Mouse (Mus musculus) neural tube, embryonic 12.5 days (tissue): ENCODE measurements at regions not wholly inside any gene's neighbourhood (a gene's known extent, or its start where the extent isn't known, plus 50 kb on each side); places are given as distances from the start of the nearest gene placed in this dataset.
"Not testable (repeated sequence)": the region's sequence is repeated elsewhere in the genome, so short reads cannot be mapped to it uniquely, and the experiment has no call there.

ENCODE experiments used
- ATAC-seq: fragments of 200-750 bp; cut with Nextera tagmentation; 2 replicates; pipeline ENCODE4 v1.8.0; 2017; ENCODE audit warnings: low read depth, mild to moderate bottlenecking, moderate TSS enrichment, moderate library complexity; ENCODE audit not compliant: low FRiP score
- H3K27ac ChIP-seq: fragments of 300-500 bp; sonication (generic); 2 replicates; pipeline ENCODE4 v1.5.1; 2016
- H3K27me3 ChIP-seq: fragments of 300-500 bp; sonication (generic); replicated peaks from 2 replicates; pipeline ENCODE4 v1.6.1; 2016; ENCODE audit warnings: mild to moderate bottlenecking
- H3K36me3 ChIP-seq: fragments of 300-500 bp; sonication (generic); 2 replicates; pipeline ENCODE4 v1.6.1; 2016; ENCODE audit warnings: mild to moderate bottlenecking
- H3K4me1 ChIP-seq: fragments of 300-500 bp; sonication (generic); 2 replicates; pipeline ENCODE4 v1.6.1; 2016
- H3K4me2 ChIP-seq: fragments of 300-500 bp; sonication (generic); replicated peaks from 2 replicates; pipeline ENCODE4 v1.6.1; 2016; ENCODE audit warnings: mild to moderate bottlenecking
- H3K4me3 ChIP-seq: fragments of 300-500 bp; sonication (generic); 2 replicates; pipeline ENCODE4 v1.5.1; 2016
- H3K9ac ChIP-seq: fragments of 300-500 bp; sonication (generic); 2 replicates; pipeline ENCODE4 v1.6.1; 2016; ENCODE audit warnings: mild to moderate bottlenecking
- H3K9me3 ChIP-seq: fragments of 300-500 bp; sonication (generic); 2 replicates; pipeline ENCODE4 v1.6.1; 2016; ENCODE audit warnings: mild to moderate bottlenecking
- WGBS: fragments of 180-500 bp; shearing (Covaris S2); methylation state at CpG from one replicate; pipeline ENCODE4 v1.1.7; 2016; 5-methylcytosine and 5-hydroxymethylcytosine counted together

GRCm38 (mm10) chr1:78588036-78588435, 69.6 kb upstream of the Acsl3 start:
- 85% methylated on average over 11 of the region's 11 CpGs for WGBS
- no peaks in the 10 kb centered on the region for H3K27me3 ChIP-seq
- ATAC-seq = no peak
- H3K4me3 ChIP-seq = no peak overlapping the region
- H3K4me1 ChIP-seq = no peaks in the 10 kb centered on the region
- no peaks in the 10 kb centered on the region for H3K36me3 ChIP-seq
- no peaks in the 10 kb centered on the region for H3K9me3 ChIP-seq
- no peak overlapping the region for H3K9ac ChIP-seq
- H3K27ac ChIP-seq = no peak overlapping the region
- H3K4me2 ChIP-seq = no peak overlapping the region

GRCm38 (mm10) chr1:78588660-78589059, 69.0 kb upstream of the Acsl3 start:
- not testable (repeated sequence) for H3K9ac ChIP-seq, H3K4me3 ChIP-seq, H3K27ac ChIP-seq, H3K36me3 ChIP-seq, H3K4me1 ChIP-seq, H3K9me3 ChIP-seq, H3K4me2 ChIP-seq, H3K27me3 ChIP-seq
- WGBS = 36% methylated on average over 1 of the region's 1 CpGs
- peak; percentile 61; the same call in 1 of the 2 replicates for ATAC-seq

DNA sequence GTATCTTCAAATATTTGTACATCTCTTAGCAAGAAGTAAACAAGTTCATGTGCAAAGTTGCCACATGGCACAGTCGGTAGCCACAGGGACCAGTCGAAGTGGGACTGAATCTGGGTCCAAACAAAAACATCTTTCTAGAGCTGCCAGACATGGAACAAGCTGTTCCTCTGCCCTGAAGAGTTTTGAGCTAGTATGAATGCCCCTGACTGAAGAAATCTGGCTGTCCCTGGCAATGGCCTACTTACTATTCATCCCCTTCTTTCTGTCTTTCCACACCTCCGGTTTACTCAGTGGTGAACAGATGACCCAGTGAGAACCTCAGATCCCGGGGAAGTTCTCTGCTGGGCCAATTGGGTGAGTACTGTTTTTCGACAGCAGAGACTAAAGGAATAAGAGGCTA, 67.1 kb upstream of the Acsl3 start:
- Histone ChIP-seq H3K27ac (no peak overlapping the region), H3K27me3 (no peaks in the 10 kb centered on the region), H3K9ac (no peak overlapping the region), H3K36me3 (no peaks in the 10 kb centered on the region), H3K4me3 (no peak overlapping the region), H3K9me3 (no peaks in the 10 kb centered on the region), H3K4me2 (no peak overlapping the region), H3K4me1 (no peaks in the 10 kb centered on the region)
- 87% methylated on average over 5 of the region's 5 CpGs for WGBS
- ATAC-seq = no peak

GRCm38 (mm10) chr1:78593927-78594641, 63.5 kb upstream of the Acsl3 start:
- WGBS = 86% methylated on average over 14 of the region's 14 CpGs
- Histone ChIP-seq H3K4me2 (no peak overlapping the region), H3K9me3 (no peaks in the 10 kb centered on the region), H3K27me3 (no peaks in the 10 kb centered on the region), H3K27ac (no peak overlapping the region), H3K36me3 (no peaks in the 10 kb centered on the region), H3K4me1 (no peaks in the 10 kb centered on the region), H3K4me3 (no peak overlapping the region), H3K9ac (no peak overlapping the region)
- ATAC-seq = no peak

DNA sequence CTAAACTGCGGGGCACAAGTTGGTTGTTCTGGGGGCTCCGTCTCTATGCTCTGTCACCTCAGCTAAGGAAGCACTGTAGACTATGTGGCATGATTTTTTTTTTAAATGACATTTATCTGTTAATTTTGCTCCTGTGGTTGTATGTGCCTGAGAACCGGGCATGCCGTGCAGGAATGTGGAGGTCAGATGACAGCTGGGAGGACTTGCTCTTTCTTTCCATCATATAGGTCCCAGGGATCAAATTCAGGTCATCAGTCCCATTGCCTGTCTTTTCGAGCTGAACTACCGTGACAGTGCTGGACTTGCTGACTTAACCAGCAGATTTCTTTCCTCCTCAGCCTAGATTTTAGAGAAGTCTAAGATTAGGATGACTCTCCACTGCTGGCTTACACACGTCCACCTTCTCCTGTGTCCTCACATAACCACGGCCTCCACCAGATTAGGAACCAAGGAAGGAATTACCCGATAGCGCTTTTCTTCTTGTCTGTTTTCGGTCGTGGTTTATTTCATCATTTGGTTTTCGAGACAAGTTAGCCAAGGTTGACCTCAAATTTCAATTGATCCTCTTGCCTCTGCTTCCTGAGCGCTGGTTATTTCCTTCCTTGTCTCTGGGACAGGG, 62.0 kb upstream of the Acsl3 start:
- Histone ChIP-seq H3K4me1 (no peaks in the 10 kb centered on the region), H3K4me2 (no peak overlapping the region), H3K27me3 (no peaks in the 10 kb centered on the region), H3K9ac (no peak overlapping the region), H3K4me3 (no peak overlapping the region), H3K36me3 (no peaks in the 10 kb centered on the region), H3K27ac (no peak overlapping the region), H3K9me3 (no peaks in the 10 kb centered on the region)
- ATAC-seq = no peak
- 81% methylated on average over 14 of the region's 14 CpGs for WGBS

DNA sequence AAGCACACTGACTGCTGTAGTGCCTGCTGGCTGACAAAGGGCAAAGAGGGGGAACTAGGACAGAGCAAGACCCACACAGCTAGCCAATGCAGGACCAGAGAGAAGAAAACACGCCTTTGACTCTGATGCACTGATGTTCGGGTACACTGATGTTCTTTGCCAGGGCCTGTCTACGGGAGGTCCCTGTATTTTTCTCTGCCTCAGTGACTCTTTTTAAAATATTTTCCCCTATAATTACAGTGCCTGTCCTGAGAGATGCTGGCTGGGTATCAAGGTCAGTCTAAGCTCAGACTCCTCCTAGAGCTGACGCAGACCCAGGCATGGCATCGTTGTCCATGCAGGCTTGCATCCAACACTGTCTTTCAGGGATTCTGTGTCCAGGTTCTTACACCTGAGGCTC, 59.1 kb upstream of the Acsl3 start:
- Histone ChIP-seq H3K9ac (no peak overlapping the region), H3K27ac (no peak overlapping the region), H3K4me1 (no peaks in the 10 kb centered on the region), H3K9me3 (no peaks in the 10 kb centered on the region), H3K4me3 (no peak overlapping the region), H3K27me3 (no peaks in the 10 kb centered on the region), H3K36me3 (no peaks in the 10 kb centered on the region), H3K4me2 (no peak overlapping the region)
- whole genome bisulfite sequencing = 81% methylated on average over 5 of the region's 5 CpGs
- ATAC-seq = no peak

GRCm38 (mm10) chr1:78600666-78601065, 57.0 kb upstream of the Acsl3 start:
- H3K9ac ChIP-seq = no peak overlapping the region
- H3K4me1 ChIP-seq = no peaks in the 10 kb centered on the region
- ATAC-seq = no peak
- H3K4me2 ChIP-seq = no peak overlapping the region
- WGBS = 3% methylated on average over 1 of the region's 1 CpGs
- H3K27me3 ChIP-seq = no peaks in the 10 kb centered on the region
- no peaks in the 10 kb centered on the region for H3K9me3 ChIP-seq
- no peak overlapping the region for H3K4me3 ChIP-seq
- H3K27ac ChIP-seq = no peak overlapping the region
- no peaks in the 10 kb centered on the region for H3K36me3 ChIP-seq

- Histone ChIP-seq H3K4me3 (no peak overlapping the region), H3K4me1 (no peaks in the 10 kb centered on the region), H3K9me3 (no peaks in the 10 kb centered on the region), H3K4me2 (no peak overlapping the region), H3K27me3 (no peaks in the 10 kb centered on the region), H3K9ac (no peak overlapping the region), H3K27ac (no peak overlapping the region), H3K36me3 (no peaks in the 10 kb centered on the region)
- 12% methylated on average over 3 of the region's 3 CpGs for WGBS
- ATAC-seq = no peak
Observed at GRCm38 (mm10) chr1:78601568-78601967, 56.1 kb upstream of the Acsl3 start.

- Histone ChIP-seq H3K9ac (no peak overlapping the region), H3K4me1 (no peaks in the 10 kb centered on the region), H3K27me3 (no peaks in the 10 kb centered on the region), H3K27ac (no peak overlapping the region), H3K4me2 (no peak overlapping the region), H3K4me3 (no peak overlapping the region), H3K9me3 (no peaks in the 10 kb centered on the region), H3K36me3 (no peaks in the 10 kb centered on the region)
- WGBS = 0% methylated on average over 3 of the region's 3 CpGs
- no peak for ATAC-seq
Observed at GRCm38 (mm10) chr1:78602039-78602438, 55.6 kb upstream of the Acsl3 start.

DNA sequence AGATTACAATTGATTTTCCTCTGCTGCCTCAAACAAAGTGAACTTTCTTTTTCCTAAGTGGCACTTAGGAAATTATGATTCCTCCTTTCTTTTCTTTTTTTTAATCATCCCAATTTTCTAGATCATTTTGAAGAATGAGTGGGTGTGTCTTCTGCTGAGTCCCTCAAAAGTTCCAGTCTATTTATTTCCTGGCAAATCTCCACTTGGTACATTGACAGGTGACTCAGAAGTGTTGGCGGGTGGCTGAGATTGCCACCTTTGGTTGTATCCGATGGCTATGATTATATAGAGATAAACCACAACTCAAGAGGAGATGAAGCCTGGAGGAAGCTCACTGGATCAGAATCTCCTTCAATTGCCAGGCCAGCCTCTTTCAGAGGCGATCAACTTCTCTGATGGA, 54.7 kb upstream of the Acsl3 start:
- H3K9me3 ChIP-seq = no peaks in the 10 kb centered on the region
- ATAC-seq = no peak
- H3K27ac ChIP-seq = no peak overlapping the region
- no peaks in the 10 kb centered on the region for H3K36me3 ChIP-seq
- H3K4me1 ChIP-seq = no peaks in the 10 kb centered on the region
- 94% methylated on average over 3 of the region's 3 CpGs for WGBS
- H3K4me2 ChIP-seq = no peak overlapping the region
- no peak overlapping the region for H3K9ac ChIP-seq
- no peaks in the 10 kb centered on the region for H3K27me3 ChIP-seq
- H3K4me3 ChIP-seq = no peak overlapping the region

DNA sequence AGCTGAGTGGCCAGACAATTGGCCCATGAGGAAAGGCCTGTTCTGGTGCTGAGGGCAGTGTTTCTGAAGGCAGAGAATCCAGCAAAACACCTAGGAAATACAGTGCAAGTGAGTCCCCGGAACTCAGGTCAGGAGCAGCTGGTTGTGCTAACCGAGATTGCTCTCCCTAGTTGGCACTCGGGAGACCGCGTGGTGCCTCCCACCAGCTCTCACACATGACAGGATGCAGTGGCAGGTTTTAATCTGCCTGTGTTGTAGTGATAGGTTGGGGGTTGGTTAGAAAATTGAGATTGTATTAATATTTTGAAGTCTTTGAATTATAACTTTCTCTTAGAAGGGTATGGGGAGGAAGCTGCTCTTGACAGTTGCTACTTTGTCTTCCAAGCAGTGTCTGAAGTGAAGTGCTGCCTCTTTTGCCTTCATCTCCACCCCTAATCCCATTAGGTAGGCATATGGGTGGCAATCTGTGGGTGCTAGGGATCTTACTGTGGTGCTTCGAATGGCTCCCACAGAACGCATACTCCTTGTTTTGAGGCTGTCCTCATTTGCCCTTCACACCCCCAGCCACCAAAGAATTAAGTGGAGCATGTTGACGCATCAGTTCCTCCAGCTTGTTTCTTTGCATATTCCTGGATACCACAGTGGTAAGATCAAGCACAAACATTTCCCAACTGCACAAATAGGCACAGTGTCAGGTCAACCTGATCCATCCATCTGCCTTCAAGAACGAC, 52.6 kb upstream of the Acsl3 start:
- WGBS = 87% methylated on average over 9 of the region's 9 CpGs
- H3K4me1 ChIP-seq = no peaks in the 10 kb centered on the region
- no peaks in the 10 kb centered on the region for H3K9me3 ChIP-seq
- H3K9ac ChIP-seq = no peak overlapping the region
- no peak overlapping the region for H3K4me3 ChIP-seq
- no peaks in the 10 kb centered on the region for H3K36me3 ChIP-seq
- no peak for ATAC-seq
- no peak overlapping the region for H3K4me2 ChIP-seq
- H3K27ac ChIP-seq = no peak overlapping the region
- H3K27me3 ChIP-seq = no peaks in the 10 kb centered on the region
